Mouse (Mus musculus): ENCODE results near the gene Asb8. TPM values are rescaled to one million over a fixed set of nuclear protein-coding genes. Genes with fewer than 3 reads are reported as not detected.
A peak's percentile ranks its signal among the peaks of the same experiment; 100 is the strongest.

Gene Asb8
- polyA plus RNA-seq, 1 experiment from 2014 or later = 47.6 TPM

GRCm38 (mm10) chr15:98166963-98167644 is 1.7 kb upstream of the Asb8 start, which contains the start of gene Ccdc184:
Gene Ccdc184 (plus strand): TSS chr15:98167158.
- H3K36me3 ChIP-seq (ENCODE audit: control insufficient read depth, insufficient read depth, low read length) = no peaks in the 10 kb centered on the region
- ATAC-seq (ENCODE audit: low FRiP score) = peak; percentile 83
- H3K9ac ChIP-seq (ENCODE audit: low read depth, low read length) = peak within 1 kb of the TSS; percentile 68
- peak within 1 kb of the TSS; percentile 48 for H3K4me3 ChIP-seq (ENCODE audit: low read depth, low read length)
- WGBS = 2% methylated on average over 15 of the region's 18 CpGs
- H3K4me1 ChIP-seq (replicated peaks; ENCODE audit: control insufficient read depth, insufficient read depth, low read length) = peaks cover 7% of the 10 kb centered on the region
- H3K27ac ChIP-seq (ENCODE audit: low read depth, low read length) = peak within 1 kb of the TSS; percentile 91
- peak within 1 kb of the TSS; percentile 82 for H3K4me2 ChIP-seq (replicated peaks; ENCODE audit: low read depth, low read length)
- H3K27me3 ChIP-seq (ENCODE audit: control insufficient read depth, insufficient read depth, low read length) = peaks cover 26% of the 10 kb centered on the region
- no peaks in the 10 kb centered on the region for H3K9me3 ChIP-seq (ENCODE audit: control insufficient read depth, low read length)
- DNase-seq (ENCODE audit: low spot score) = peak; percentile 52

GRCm38 (mm10) chr15:98162561-98162960 is 2.9 kb downstream of the Asb8 start:
- Histone ChIP-seq H3K4me1 (replicated peaks; ENCODE audit: control insufficient read depth, insufficient read depth, low read length) (0 out of 2 replicates have a peak, but pooled peaks cover 2% of the 10 kb centered on the region), H3K27ac (ENCODE audit: low read depth, low read length) (no peak overlapping the region), H3K27me3 (ENCODE audit: control insufficient read depth, insufficient read depth, low read length) (no peaks in the 10 kb centered on the region), H3K4me3 (ENCODE audit: low read depth, low read length) (no peak overlapping the region), H3K4me2 (replicated peaks; ENCODE audit: low read depth, low read length) (no peak overlapping the region), H3K9me3 (ENCODE audit: control insufficient read depth, low read length) (no peaks in the 10 kb centered on the region), H3K36me3 (ENCODE audit: control insufficient read depth, insufficient read depth, low read length) (no peaks in the 10 kb centered on the region), H3K9ac (ENCODE audit: low read depth, low read length) (no peak overlapping the region)
- DNase-seq (ENCODE audit: low spot score) (no peak), ATAC-seq (ENCODE audit: low FRiP score) (no peak)
- WGBS = 85% methylated on average over 4 of the region's 4 CpGs

GRCm38 (mm10) chr15:98161026-98161805 is 4.2 kb downstream of the Asb8 start:
- Histone ChIP-seq H3K9me3 (ENCODE audit: control insufficient read depth, low read length) (no peaks in the 10 kb centered on the region), H3K4me3 (ENCODE audit: low read depth, low read length) (no peak overlapping the region), H3K27ac (ENCODE audit: low read depth, low read length) (no peak overlapping the region), H3K27me3 (ENCODE audit: control insufficient read depth, insufficient read depth, low read length) (no peaks in the 10 kb centered on the region), H3K4me1 (replicated peaks; ENCODE audit: control insufficient read depth, insufficient read depth, low read length) (0 out of 2 replicates have a peak, but pooled peaks cover 2% of the 10 kb centered on the region), H3K36me3 (ENCODE audit: control insufficient read depth, insufficient read depth, low read length) (no peaks in the 10 kb centered on the region), H3K4me2 (replicated peaks; ENCODE audit: low read depth, low read length) (no peak overlapping the region), H3K9ac (ENCODE audit: low read depth, low read length) (no peak overlapping the region)
- DNase-seq (ENCODE audit: low spot score) (no peak), ATAC-seq (ENCODE audit: low FRiP score) (no peak)
- WGBS = 64% methylated on average over 19 of the region's 19 CpGs

GRCm38 (mm10) chr15:98157253-98157652 is 8.2 kb downstream of the Asb8 start:
- no peak overlapping the region for H3K4me3 ChIP-seq (ENCODE audit: low read depth, low read length)
- no peak for ATAC-seq (ENCODE audit: low FRiP score)
- no peak for DNase-seq (ENCODE audit: low spot score)
- no peaks in the 10 kb centered on the region for H3K36me3 ChIP-seq (ENCODE audit: control insufficient read depth, insufficient read depth, low read length)
- H3K9ac ChIP-seq (ENCODE audit: low read depth, low read length) = no peak overlapping the region
- H3K4me2 ChIP-seq (replicated peaks; ENCODE audit: low read depth, low read length) = no peak overlapping the region
- no peaks in the 10 kb centered on the region for H3K27me3 ChIP-seq (ENCODE audit: control insufficient read depth, insufficient read depth, low read length)
- 72% methylated on average over 1 of the region's 1 CpGs for WGBS
- H3K9me3 ChIP-seq (ENCODE audit: control insufficient read depth, low read length) = no peaks in the 10 kb centered on the region
- H3K27ac ChIP-seq (ENCODE audit: low read depth, low read length) = no peak overlapping the region
- H3K4me1 ChIP-seq (replicated peaks; ENCODE audit: control insufficient read depth, insufficient read depth, low read length) = 0 out of 2 replicates have a peak, but pooled peaks cover 2% of the 10 kb centered on the region

GRCm38 (mm10) chr15:98155944-98156343 is 9.5 kb downstream of the Asb8 start:
- 77% methylated on average over 4 of the region's 4 CpGs for WGBS
- no peak overlapping the region for H3K9ac ChIP-seq (ENCODE audit: low read depth, low read length)
- no peak for DNase-seq (ENCODE audit: low spot score)

GRCm38 (mm10) chr15:98155272-98155671 is 10.2 kb downstream of the Asb8 start:
- Histone ChIP-seq H3K27ac (ENCODE audit: low read depth, low read length) (no peak overlapping the region), H3K9me3 (ENCODE audit: control insufficient read depth, low read length) (no peaks in the 10 kb centered on the region), H3K36me3 (ENCODE audit: control insufficient read depth, insufficient read depth, low read length) (no peaks in the 10 kb centered on the region), H3K4me2 (replicated peaks; ENCODE audit: low read depth, low read length) (no peak overlapping the region), H3K4me3 (ENCODE audit: low read depth, low read length) (no peak overlapping the region), H3K9ac (ENCODE audit: low read depth, low read length) (no peak overlapping the region), H3K4me1 (replicated peaks; ENCODE audit: control insufficient read depth, insufficient read depth, low read length) (no peaks in the 10 kb centered on the region), H3K27me3 (ENCODE audit: control insufficient read depth, insufficient read depth, low read length) (no peaks in the 10 kb centered on the region)
- DNase-seq (ENCODE audit: low spot score) (no peak), ATAC-seq (ENCODE audit: low FRiP score) (no peak)
- 94% methylated on average over 5 of the region's 5 CpGs for WGBS

More at GRCm38 (mm10) chr15:98155944-98156343, 9.5 kb downstream of the Asb8 start:
- H3K27ac ChIP-seq (ENCODE audit: low read depth, low read length) = no peak overlapping the region
- no peak overlapping the region for H3K4me3 ChIP-seq (ENCODE audit: low read depth, low read length)
- no peak overlapping the region for H3K4me2 ChIP-seq (replicated peaks; ENCODE audit: low read depth, low read length)
- no peaks in the 10 kb centered on the region for H3K4me1 ChIP-seq (replicated peaks; ENCODE audit: control insufficient read depth, insufficient read depth, low read length)
- no peaks in the 10 kb centered on the region for H3K36me3 ChIP-seq (ENCODE audit: control insufficient read depth, insufficient read depth, low read length)
- ATAC-seq (ENCODE audit: low FRiP score) = no peak
- no peaks in the 10 kb centered on the region for H3K9me3 ChIP-seq (ENCODE audit: control insufficient read depth, low read length)
- H3K27me3 ChIP-seq (ENCODE audit: control insufficient read depth, insufficient read depth, low read length) = no peaks in the 10 kb centered on the region

- Histone ChIP-seq H3K4me3 (ENCODE audit: low read depth, low read length) (no peak overlapping the region), H3K27me3 (ENCODE audit: control insufficient read depth, insufficient read depth, low read length) (no peaks in the 10 kb centered on the region), H3K36me3 (ENCODE audit: control insufficient read depth, insufficient read depth, low read length) (no peaks in the 10 kb centered on the region), H3K4me2 (replicated peaks; ENCODE audit: low read depth, low read length) (no peak overlapping the region), H3K4me1 (replicated peaks; ENCODE audit: control insufficient read depth, insufficient read depth, low read length) (no peaks in the 10 kb centered on the region), H3K27ac (ENCODE audit: low read depth, low read length) (no peak overlapping the region), H3K9me3 (ENCODE audit: control insufficient read depth, low read length) (no peaks in the 10 kb centered on the region), H3K9ac (ENCODE audit: low read depth, low read length) (no peak overlapping the region)
- ATAC-seq (ENCODE audit: low FRiP score) (no peak), DNase-seq (ENCODE audit: low spot score) (no peak)
- WGBS = 81% methylated on average over 3 of the region's 3 CpGs
Measured at GRCm38 (mm10) chr15:98154631-98155030, 10.8 kb downstream of the Asb8 start.

GRCm38 (mm10) chr15:98154146-98154545 is 11.3 kb downstream of the Asb8 start:
- no peak overlapping the region for H3K4me2 ChIP-seq (replicated peaks; ENCODE audit: low read depth, low read length)
- H3K4me3 ChIP-seq (ENCODE audit: low read depth, low read length) = no peak overlapping the region
- no peaks in the 10 kb centered on the region for H3K9me3 ChIP-seq (ENCODE audit: control insufficient read depth, low read length)
- H3K27me3 ChIP-seq (ENCODE audit: control insufficient read depth, insufficient read depth, low read length) = no peaks in the 10 kb centered on the region
- no peaks in the 10 kb centered on the region for H3K36me3 ChIP-seq (ENCODE audit: control insufficient read depth, insufficient read depth, low read length)
- H3K4me1 ChIP-seq (replicated peaks; ENCODE audit: control insufficient read depth, insufficient read depth, low read length) = no peaks in the 10 kb centered on the region
- no peak overlapping the region for H3K27ac ChIP-seq (ENCODE audit: low read depth, low read length)
- no peak overlapping the region for H3K9ac ChIP-seq (ENCODE audit: low read depth, low read length)
- WGBS = 78% methylated on average over 4 of the region's 4 CpGs
- DNase-seq (ENCODE audit: low spot score) (no peak), ATAC-seq (ENCODE audit: low FRiP score) (no peak)
